11 mouse cellular contexts compared by ENCODE assay signal in genomic region chr9:45039499-45039898, GRCm38 (mm10). TPM values are rescaled to one million over a fixed set of nuclear protein-coding genes. Genes with fewer than 3 reads are reported as not detected.
DNase-seq lines count a peak whose midpoint lies in the region; ATAC-seq and TF ChIP-seq lines count a peak whose summit lies in the region.
"Had no signal": no experiment of that assay in that cellular context is flagged by ENCODE, and none has a peak within 500 bp of the region (broad histone marks: within the 10 kb centered on the region; RNA-seq: fewer than 3 reads in every experiment).

Mpzl2 (plus strand) TSS chr9:45039799.

- H3K4me1 ChIP-seq in kidney, postnatal 0 days (replicated peaks; ENCODE audit: insufficient read depth, low read length), result 0 out of 2 replicates have a peak, but pooled peaks cover 7% of the 10 kb centered on the region
- peaks cover 15% of the 10 kb centered on the region for H3K4me1 ChIP-seq in embryonic facial prominence, embryonic 15.5 days
- H3K4me1 ChIP-seq in liver, embryonic 12.5 days, result peaks cover 17% of the 10 kb centered on the region; the same call in 1 of the 2 replicates

- no peak for TF ChIP-seq CTCF in kidney, postnatal 0 days (IDR thresholded peaks at IDR 0.05; ENCODE audit: low read depth)

- no peaks in the 10 kb centered on the region for H3K9me3 ChIP-seq in kidney, postnatal 0 days (replicated peaks; ENCODE audit: low read length)
- no peaks in the 10 kb centered on the region for H3K9me3 ChIP-seq in embryonic facial prominence, embryonic 15.5 days (replicated peaks)
- H3K9me3 ChIP-seq in liver, embryonic 12.5 days (replicated peaks), result no peaks in the 10 kb centered on the region
- H3K9me3 ChIP-seq: forebrain, embryonic 13.5 days; midbrain, embryonic 12.5 days had no signal

- H3K36me3 ChIP-seq in kidney, postnatal 0 days (ENCODE audit: insufficient read depth, low read length), result no peaks in the 10 kb centered on the region
- no peaks in the 10 kb centered on the region for H3K36me3 ChIP-seq in embryonic facial prominence, embryonic 15.5 days
- no peaks in the 10 kb centered on the region for H3K36me3 ChIP-seq in liver, embryonic 12.5 days
- H3K36me3 ChIP-seq: midbrain, embryonic 12.5 days had no signal

- 0 out of 2 replicates have a peak within 1 kb of the TSS, but pooled peaks have one; percentile 23 for H3K9ac ChIP-seq in kidney, postnatal 0 days (ENCODE audit: low read depth, low read length)
- H3K9ac ChIP-seq in embryonic facial prominence, embryonic 15.5 days, result no peak within 1 kb of the TSS
- H3K9ac ChIP-seq in liver, embryonic 12.5 days, result no peak within 1 kb of the TSS
- H3K9ac ChIP-seq: forebrain, embryonic 13.5 days; midbrain, embryonic 12.5 days had no signal

- no peak for ATAC-seq in kidney, postnatal 0 days (replicated peaks; ENCODE audit: low FRiP score, low read depth)
- no peak for ATAC-seq in embryonic facial prominence, embryonic 15.5 days (ENCODE audit: insufficient number of reproducible peaks, low FRiP score, low TSS enrichment, low read depth)
- no peak for ATAC-seq in liver, embryonic 12.5 days
- ATAC-seq in inflammation-experienced regulatory T-cells, adult 6 months, result no peak
- ATAC-seq: forebrain, embryonic 13.5 days had no signal

- peak within 1 kb of the TSS; percentile 51 for H3K27ac ChIP-seq in kidney, postnatal 0 days
- H3K27ac ChIP-seq in embryonic facial prominence, embryonic 15.5 days (replicated peaks), result no peak within 1 kb of the TSS
- no peak within 1 kb of the TSS for H3K27ac ChIP-seq in liver, embryonic 12.5 days
- H3K27ac ChIP-seq: forebrain, embryonic 13.5 days; midbrain, embryonic 12.5 days had no signal

- DNase-seq in adrenal gland, adult 18-20 months (ENCODE audit: low spot score in 2 of 2), result no peak
- no peak for DNase-seq in adrenal gland, adult 2 months
- DNase-seq in kidney, postnatal 0 days (ENCODE audit: low spot score), result no peak
- no peak for DNase-seq in kidney, postnatal 14 days
- DNase-seq in cerebellum, postnatal 25 days, result no peak
- DNase-seq: cerebellum, adult 18-20 months had no signal

- H3K4me2 ChIP-seq in kidney, postnatal 0 days (ENCODE audit: low read length), result peak within 1 kb of the TSS; percentile 40
- no peak within 1 kb of the TSS for H3K4me2 ChIP-seq in embryonic facial prominence, embryonic 15.5 days (replicated peaks)
- peak within 1 kb of the TSS; percentile 47 for H3K4me2 ChIP-seq in liver, embryonic 12.5 days
- H3K4me2 ChIP-seq: midbrain, embryonic 12.5 days had no signal

- 0 out of 2 replicates have a peak within 1 kb of the TSS, but pooled peaks have one; percentile 1 for H3K4me3 ChIP-seq in kidney, postnatal 0 days (replicated peaks; ENCODE audit: low read depth, low read length)
- H3K4me3 ChIP-seq in embryonic facial prominence, embryonic 15.5 days (replicated peaks), result no peak within 1 kb of the TSS
- peak within 1 kb of the TSS; percentile 13; the same call in 1 of the 2 replicates for H3K4me3 ChIP-seq in liver, embryonic 12.5 days
- H3K4me3 ChIP-seq: forebrain, embryonic 13.5 days; midbrain, embryonic 12.5 days had no signal

- WGBS in kidney, postnatal 0 days, result 62% methylated on average over 5 of the region's 5 CpGs
- 43% methylated on average over 5 of the region's 5 CpGs for WGBS in embryonic facial prominence, embryonic 15.5 days
- WGBS in liver, embryonic 12.5 days (ENCODE audit: insufficient replicate concordance), result 51% methylated on average over 5 of the region's 5 CpGs

- no peaks in the 10 kb centered on the region for H3K27me3 ChIP-seq in kidney, postnatal 0 days (ENCODE audit: insufficient read depth, low read length)
- peaks cover 42% of the 10 kb centered on the region for H3K27me3 ChIP-seq in embryonic facial prominence, embryonic 15.5 days
- peaks cover 79% of the 10 kb centered on the region for H3K27me3 ChIP-seq in liver, embryonic 12.5 days (replicated peaks)

RNA-seq across cellular contexts. Expression of gene Mpzl2, which starts in this region (rescaled TPM):
- total RNA-seq in adrenal gland, adult 18-20 months (2021), result 10 to 100 TPM; 10.5 to 12.9 TPM
- 10 to 100 TPM in 1 of 2 experiments, 1 to 10 TPM in 1; 9.2 to 12.5 TPM for total RNA-seq in adrenal gland, adult 2 months (2021)
- 3.7 and 4.9 TPM in 2 replicates for polyA plus RNA-seq in adrenal gland, adult 2 months (2012; rRNA removed)
- polyA plus RNA-seq in kidney, postnatal 0 days (2015; fragmentation: Nextera tagmentation; extraction: Ambion mirVana), result 21.8 and 23.1 TPM in 2 replicates
- 28.1 and 35.4 TPM in 2 replicates for polyA plus RNA-seq in embryonic facial prominence, embryonic 15.5 days (2015; fragmentation: Nextera tagmentation; extraction: Ambion mirVana)
- 3.9 and 4.9 TPM in 2 replicates for polyA plus RNA-seq in liver, embryonic 12.5 days (2016; fragmentation: Nextera tagmentation; extraction: Ambion mirVana)
- not detected for polyA plus RNA-seq in inflammation-experienced regulatory T-cells, adult 6 months (2017; shearing (Covaris generic))
- polyA plus RNA-seq: forebrain, embryonic 13.5 days had no signal
